Mouse (Mus musculus): ENCODE results near the gene Dot1l.

GRCm38 (mm10) chr10:80823316-80823715, 68.3 kb downstream of the Dot1l start:
- no peak for TF ChIP-seq CTCF (IDR thresholded peaks at IDR 0.05; ENCODE audit: extremely low read depth, insufficient read depth, insufficient read length, insufficient replicate concordance)
- TF ChIP-seq POLR2A (IDR thresholded peaks at IDR 0.05; ENCODE audit: low read depth, low read length): no peak

All from spleen, adult 2 months (tissue).